Mouse (Mus musculus) liver, adult 2 months (tissue): ENCODE results near the gene Alb. TPM values are rescaled to one million over a fixed set of nuclear protein-coding genes. Genes with fewer than 3 reads are reported as not detected.
A peak's percentile ranks its signal among the peaks of the same experiment; 100 is the strongest.

ENCODE experiments used
- DNase-seq: peaks from one replicate; pipeline ENCODE4 v3.0.0-alpha.2; 2011; ENCODE audit warnings: low read depth, low spot score; ENCODE audit errors: extremely low read depth
- H3K27ac ChIP-seq: fragments of 200-500 bp; replicated peaks from 2 replicates; pipeline ENCODE4 v1.5.1; 2012; ENCODE audit warnings: low read depth, mild to moderate bottlenecking, control low read depth, inconsistent platforms, low read length; ENCODE audit not compliant: insufficient read depth
- H3K27me3 ChIP-seq: fragments of 200-500 bp; 2 replicates; pipeline ENCODE4 v1.6.1; 2012; ENCODE audit warnings: mild to moderate bottlenecking, moderate library complexity, low read length, inconsistent platforms; ENCODE audit not compliant: control insufficient read depth, insufficient read depth
- H3K36me3 ChIP-seq: fragments of 200-500 bp; 2 replicates; pipeline ENCODE4 v1.6.1; 2012; ENCODE audit warnings: low read length, inconsistent platforms; ENCODE audit not compliant: control insufficient read depth, insufficient read depth
- H3K4me1 ChIP-seq: fragments of 200-500 bp; 2 replicates; pipeline ENCODE4 v1.6.1; 2011; ENCODE audit warnings: low read length; ENCODE audit not compliant: control insufficient read depth, insufficient read depth
- H3K4me3 ChIP-seq: fragments of 200-500 bp; 2 replicates; pipeline ENCODE4 v1.5.1; 2011; ENCODE audit warnings: low read depth, mild to moderate bottlenecking, control low read depth, low read length, moderate library complexity; ENCODE audit not compliant: insufficient read depth
- H3K79me2 ChIP-seq: fragments of 200-500 bp; 2 replicates; pipeline ENCODE4 v1.6.1; 2012; ENCODE audit warnings: inconsistent platforms, mild to moderate bottlenecking, low read length, moderate library complexity; ENCODE audit not compliant: control insufficient read depth, insufficient read depth
- H3K9ac ChIP-seq: fragments of 200-500 bp; 2 replicates; pipeline ENCODE4 v1.6.1; 2012; ENCODE audit warnings: low read depth, mild to moderate bottlenecking, control low read depth, inconsistent platforms, low read length
- CTCF ChIP-seq: fragments of 200-500 bp; IDR thresholded peaks from 2 replicates; pipeline ENCODE4 v1.5.1; 2011; ENCODE audit warnings: low read depth, low read length, control low read depth
- POLR2A ChIP-seq: fragments of 200-500 bp; IDR thresholded peaks from 2 replicates; pipeline ENCODE4 v1.6.1; 2011; ENCODE audit warnings: low read length, control low read depth; ENCODE audit not compliant: insufficient read depth; ENCODE audit errors: extremely low read depth
- WGBS: fragments of 180-500 bp; shearing (Covaris S2); methylation state at CpG from one replicate; pipeline ENCODE4 v1.1.7; 2018; 5-methylcytosine and 5-hydroxymethylcytosine counted together
- polyA plus RNA-seq: library from polyadenylated mRNA; depleted of rRNA; stranded (reverse); fragments of >200 nt; gene quantifications from 2 replicates; pipeline ENCODE4 v1.2.3, GENCODE M21; 2012; rRNA removed
- total RNA-seq: library from RNA; depleted of rRNA; stranded (reverse); fragments of >200 nt; gene quantifications from 2 replicates; pipeline ENCODE4 v1.2.3, GENCODE M21; 2014; rRNA removed

The Alb gene
- total and polyA plus RNA-seq, 2 experiments, result 40,596 to 64,755 TPM

DNA sequence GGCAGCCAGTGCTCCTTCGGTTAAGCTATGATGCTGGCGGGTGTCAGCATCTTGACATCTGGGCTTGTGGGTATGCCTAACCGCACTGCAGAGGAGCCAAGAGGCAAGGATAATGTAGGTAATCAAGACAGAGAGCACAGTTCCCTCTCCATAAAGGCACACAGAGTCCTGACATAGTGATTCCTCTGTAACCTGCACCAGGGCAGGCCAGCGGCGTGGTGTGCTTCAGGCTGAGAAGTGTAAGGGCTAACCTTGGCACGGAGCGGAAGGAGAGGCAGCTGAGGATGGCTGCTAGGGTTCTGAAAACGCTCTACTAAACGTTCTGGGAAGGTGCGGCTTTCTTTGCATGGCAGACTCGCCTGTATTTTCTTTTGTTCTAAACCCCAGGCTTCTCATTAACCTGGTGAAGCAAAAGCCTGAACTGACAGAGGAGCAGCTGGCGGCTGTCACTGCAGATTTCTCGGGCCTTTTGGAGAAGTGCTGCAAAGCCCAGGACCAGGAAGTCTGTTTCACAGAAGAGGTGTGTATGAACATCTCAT is 46.8 kb downstream of the Alb start:
- no peaks in the 10 kb centered on the region for H3K79me2 ChIP-seq
- no peaks in the 10 kb centered on the region for H3K36me3 ChIP-seq
- WGBS, result 84% methylated on average over 13 of the region's 13 CpGs
- H3K27me3 ChIP-seq, result no peaks in the 10 kb centered on the region
- no peak overlapping the region for H3K27ac ChIP-seq
- TF ChIP-seq CTCF, result no peak
- no peak overlapping the region for H3K4me3 ChIP-seq
- no peaks in the 10 kb centered on the region for H3K4me1 ChIP-seq
- DNase-seq, result no peak
- H3K9ac ChIP-seq, result no peak overlapping the region

DNA sequence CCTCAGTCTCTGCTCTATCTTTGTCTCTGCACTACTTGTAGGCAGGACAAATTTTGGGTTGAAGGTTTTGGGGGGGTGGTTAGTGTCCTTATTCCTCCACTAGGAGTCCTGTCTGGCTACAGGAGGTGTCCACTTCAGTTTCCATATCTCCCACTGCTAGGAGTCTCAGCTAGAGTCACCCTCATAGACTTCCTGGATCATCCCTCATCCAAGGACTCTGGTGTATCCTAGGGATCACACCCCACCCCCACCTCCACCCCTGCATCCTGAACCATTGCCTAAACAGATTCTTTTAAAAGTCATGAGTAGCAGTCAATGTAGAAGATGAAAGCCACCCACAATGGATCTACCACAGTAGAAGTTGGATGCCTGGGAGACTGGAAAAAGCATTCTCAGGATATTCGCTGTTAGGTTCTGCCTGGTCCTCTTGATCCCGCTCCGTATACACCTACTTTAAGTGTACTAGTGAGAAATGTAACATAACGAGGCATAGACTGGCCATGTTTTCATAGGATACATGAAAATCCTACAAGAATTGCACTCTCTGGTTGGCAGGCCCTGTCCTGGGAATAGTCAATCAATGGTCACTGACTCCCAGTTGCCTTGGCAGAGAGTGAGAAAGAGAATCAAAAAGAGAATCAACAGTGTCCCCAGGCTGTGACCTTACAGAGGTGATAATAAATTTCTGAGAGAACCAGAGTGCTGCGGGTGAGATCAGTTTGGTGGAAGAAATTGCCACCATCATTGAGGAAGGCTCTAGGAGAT is 49.3 kb downstream of the Alb start:
- H3K79me2 ChIP-seq, result no peaks in the 10 kb centered on the region; the same call in 1 of the 2 replicates
- 73% methylated on average over 5 of the region's 5 CpGs for WGBS
- H3K9ac ChIP-seq, result no peak overlapping the region
- no peak overlapping the region for H3K4me3 ChIP-seq
- TF ChIP-seq POLR2A (no peak), CTCF (no peak)
- H3K27ac ChIP-seq, result no peak overlapping the region
- H3K4me1 ChIP-seq, result peaks cover 3% of the 10 kb centered on the region; the same call in 1 of the 2 replicates
- no peaks in the 10 kb centered on the region for H3K27me3 ChIP-seq
- DNase-seq, result peak; percentile 64
- H3K36me3 ChIP-seq, result no peaks in the 10 kb centered on the region

DNA sequence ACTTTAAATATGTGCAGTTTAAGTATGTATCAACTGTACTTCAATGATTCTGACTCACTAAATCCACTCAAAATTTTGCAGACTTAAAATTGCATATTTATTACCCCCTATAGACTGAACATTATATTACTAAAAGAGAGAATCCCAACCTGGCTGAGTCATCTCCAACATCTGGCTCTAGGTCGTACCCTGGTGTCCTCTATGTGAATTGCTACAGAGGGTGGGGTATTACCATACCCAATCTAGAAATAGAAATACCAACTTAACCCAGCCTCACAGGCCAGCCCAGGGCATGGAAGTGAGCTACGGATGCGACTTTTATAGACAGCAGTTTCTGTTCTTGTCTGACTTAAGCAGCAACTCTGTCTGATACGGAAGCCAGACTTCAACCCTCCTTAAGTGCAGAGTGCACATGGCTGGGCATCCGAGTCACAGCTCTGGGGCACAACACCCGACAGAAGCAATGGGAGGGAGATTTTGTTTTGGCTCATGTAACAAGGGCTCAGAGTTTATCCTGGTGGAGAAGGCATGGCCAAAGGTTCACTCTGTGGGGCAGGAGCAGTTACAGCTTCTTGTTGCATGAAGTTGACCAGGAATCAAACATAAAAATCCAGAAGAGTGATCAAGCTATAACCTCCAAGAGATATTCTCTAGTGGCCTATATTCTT is 51.7 kb downstream of the Alb start:
- DNase-seq, result peak; percentile 91
- Histone ChIP-seq H3K36me3 (no peaks in the 10 kb centered on the region), H3K4me3 (no peak overlapping the region), H3K27me3 (no peaks in the 10 kb centered on the region), H3K27ac (no peak overlapping the region), H3K9ac (no peak overlapping the region), H3K4me1 (peaks cover 8% of the 10 kb centered on the region; the same call in 1 of the 2 replicates), H3K79me2 (no peaks in the 10 kb centered on the region; the same call in 1 of the 2 replicates)
- TF ChIP-seq CTCF (no peak), POLR2A (no peak)
- WGBS, result 47% methylated on average over 6 of the region's 6 CpGs

DNA sequence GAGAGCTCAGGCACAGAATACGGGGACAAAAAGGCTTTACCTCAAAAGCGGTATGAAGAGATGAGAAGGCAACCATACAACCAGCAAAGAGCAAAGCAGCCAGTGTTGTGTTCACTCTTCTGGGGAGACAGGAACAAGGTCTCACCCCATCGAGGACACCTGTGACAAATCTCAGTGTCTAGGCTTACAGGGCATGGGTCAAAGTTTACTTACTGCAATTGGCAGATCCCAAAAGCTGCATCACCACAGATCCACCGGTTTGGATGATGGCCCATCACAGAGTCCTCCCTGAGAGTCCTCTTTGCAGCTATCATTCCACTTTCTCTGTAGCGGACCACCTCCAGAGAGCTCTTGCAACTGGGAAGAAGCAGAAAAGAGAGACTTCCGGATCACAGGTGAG is 54.9 kb downstream of the Alb start:
- Histone ChIP-seq H3K27me3 (no peaks in the 10 kb centered on the region), H3K4me3 (no peak overlapping the region), H3K27ac (0 out of 2 replicates have a peak overlapping the region, but pooled peaks have one; percentile 27), H3K9ac (peak overlapping the region; percentile 21), H3K36me3 (no peaks in the 10 kb centered on the region), H3K79me2 (no peaks in the 10 kb centered on the region; the same call in 1 of the 2 replicates), H3K4me1 (peaks cover 12% of the 10 kb centered on the region; the same call in 1 of the 2 replicates)
- 63% methylated on average over 6 of the region's 6 CpGs for WGBS
- DNase-seq, result peak; percentile 94
- TF ChIP-seq CTCF, result no peak
- no peak for TF ChIP-seq POLR2A

DNA sequence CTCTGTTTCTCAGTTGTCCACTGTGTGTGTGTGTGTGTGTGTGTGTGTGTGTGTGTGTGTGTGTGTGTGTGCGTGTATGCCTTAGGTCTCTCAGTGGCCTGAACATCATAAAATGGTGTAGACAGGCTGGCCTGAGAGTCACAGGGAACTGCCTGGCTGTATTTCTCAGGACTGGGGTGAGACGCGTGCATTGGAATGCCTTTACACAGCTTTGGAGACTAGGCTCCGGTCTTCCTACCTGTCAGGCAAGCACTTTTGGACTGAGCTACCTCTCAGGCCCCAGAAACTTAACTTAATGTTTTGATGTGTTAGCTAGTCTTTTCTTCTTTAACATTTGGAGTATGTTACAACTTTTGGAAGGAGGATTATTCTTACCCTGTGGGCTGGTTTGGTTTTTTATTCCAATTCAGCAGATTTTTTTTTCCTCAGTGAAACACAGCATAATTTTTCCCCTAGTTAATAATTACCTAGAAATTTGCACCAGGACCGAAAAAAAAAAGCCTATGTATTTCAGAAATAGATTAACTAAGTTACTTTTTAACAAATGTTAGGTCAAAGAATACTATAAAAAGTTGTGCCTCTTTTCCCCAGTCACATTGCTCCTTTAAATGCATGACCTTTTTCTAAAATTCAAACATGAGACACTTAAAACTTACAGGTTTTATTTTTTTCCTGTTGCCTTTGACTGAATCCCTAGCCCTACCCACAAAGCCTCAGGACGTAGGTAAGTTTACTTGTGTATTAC is 57.8 kb downstream of the Alb start, which contains the start of gene Afm:
TSS of gene Afm (plus strand) at position 577 of the 745 bp plus-strand sequence.
- peaks cover 20% of the 10 kb centered on the region; the same call in 1 of the 2 replicates for H3K4me1 ChIP-seq
- 26% methylated on average over 6 of the region's 6 CpGs for WGBS
- no peaks in the 10 kb centered on the region for H3K79me2 ChIP-seq
- H3K27ac ChIP-seq, result peak within 1 kb of the TSS; percentile 86
- peak; percentile 90 for DNase-seq
- H3K9ac ChIP-seq, result peak within 1 kb of the TSS; percentile 69
- no peak for TF ChIP-seq CTCF
- no peak for TF ChIP-seq POLR2A
- peak within 1 kb of the TSS; percentile 68 for H3K4me3 ChIP-seq
- no peaks in the 10 kb centered on the region for H3K27me3 ChIP-seq
- peaks cover 14% of the 10 kb centered on the region for H3K36me3 ChIP-seq

Other genes starting within 250 kb of the Alb start
- 10.0 and 12.6 TPM in 2 replicates for gene Cox18, start 236.9 kb upstream of the Alb start, total RNA-seq
- gene Cox18, start 236.9 kb upstream of the Alb start, polyA plus RNA-seq, result 23.2 and 28.8 TPM in 2 replicates
- 37.8 and 40.9 TPM in 2 replicates for gene Ankrd17, start 94.3 kb upstream of the Alb start, total RNA-seq
- 11.0 and 12.7 TPM in 2 replicates for gene Ankrd17, start 94.3 kb upstream of the Alb start, polyA plus RNA-seq
- 1.2 and 1.3 TPM in 2 replicates for gene Gm9958, start 93.7 kb upstream of the Alb start, total RNA-seq
- 0.87 and 0.97 TPM in 2 replicates for gene Gm9958, start 93.7 kb upstream of the Alb start, polyA plus RNA-seq
- 1.3 and 1.9 TPM in 2 replicates for gene Afp, start 29.8 kb downstream of the Alb start, total RNA-seq
- 0.10 and 0.23 TPM in 2 replicates for gene Afp, start 29.8 kb downstream of the Alb start, polyA plus RNA-seq
- gene Afm, start 58.0 kb downstream of the Alb start, total RNA-seq, result 233 and 234 TPM in 2 replicates
- gene Afm, start 58.0 kb downstream of the Alb start, polyA plus RNA-seq, result 108 and 116 TPM in 2 replicates
- gene 5830473C10Rik, start 100.2 kb downstream of the Alb start, total RNA-seq, result 22.2 and 39.4 TPM in 2 replicates
- 20.6 and 36.0 TPM in 2 replicates for gene 5830473C10Rik, start 100.2 kb downstream of the Alb start, polyA plus RNA-seq
- gene Rassf6, start 179.8 kb downstream of the Alb start, total RNA-seq, result 24.6 and 30.1 TPM in 2 replicates
- 3.2 and 3.9 TPM in 2 replicates for gene Rassf6, start 179.8 kb downstream of the Alb start, polyA plus RNA-seq